Mouse (Mus musculus): ENCODE data around the gene Rftn1.

Rftn1 gene

DNA sequence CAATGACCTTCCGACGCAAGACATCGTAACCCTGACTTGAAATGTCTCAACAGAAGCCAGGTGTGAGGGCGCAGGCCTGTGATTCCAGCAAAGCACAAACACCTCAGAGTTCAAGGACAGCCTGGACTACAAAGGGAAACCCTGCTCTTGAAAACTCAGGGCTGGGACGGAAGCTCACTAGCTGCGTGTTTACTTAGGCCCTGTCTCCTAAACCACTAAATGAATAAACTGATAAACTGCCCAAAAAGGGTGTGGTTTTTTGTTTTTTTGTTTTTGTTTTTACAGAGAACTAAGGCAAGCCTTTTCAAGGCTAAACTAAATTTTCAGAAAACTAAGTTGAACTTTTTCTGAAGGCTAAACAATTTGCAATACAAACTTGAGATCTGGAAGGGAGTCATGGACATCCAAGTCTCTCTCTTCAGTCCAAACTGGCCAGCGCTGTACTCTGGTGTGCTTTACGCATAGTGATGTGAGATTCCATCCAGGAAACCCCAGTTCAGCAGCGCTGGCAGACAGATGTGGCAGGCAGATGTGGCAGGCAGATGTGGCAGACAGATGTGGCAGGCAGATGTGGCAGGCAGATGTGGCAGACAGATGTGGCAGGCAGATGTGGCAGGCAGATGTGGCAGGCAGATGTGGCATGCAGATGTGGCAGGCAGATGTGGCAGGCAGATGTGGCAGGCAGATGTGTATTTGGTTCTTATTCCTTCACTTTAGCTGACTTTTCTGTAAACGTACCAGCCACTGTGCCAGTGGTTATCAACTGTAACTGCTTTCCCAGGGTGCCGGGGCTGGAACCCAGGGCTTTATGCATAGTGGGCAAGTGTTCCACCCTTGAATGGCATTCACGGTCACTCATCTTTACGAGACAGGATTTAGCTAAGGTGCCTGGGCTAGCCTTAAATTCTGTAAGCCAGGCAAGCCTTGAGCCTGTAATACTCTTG lies 158.7 kb downstream of the Rftn1 start:
- CTCF ChIA-PET: no interaction called here

DNA sequence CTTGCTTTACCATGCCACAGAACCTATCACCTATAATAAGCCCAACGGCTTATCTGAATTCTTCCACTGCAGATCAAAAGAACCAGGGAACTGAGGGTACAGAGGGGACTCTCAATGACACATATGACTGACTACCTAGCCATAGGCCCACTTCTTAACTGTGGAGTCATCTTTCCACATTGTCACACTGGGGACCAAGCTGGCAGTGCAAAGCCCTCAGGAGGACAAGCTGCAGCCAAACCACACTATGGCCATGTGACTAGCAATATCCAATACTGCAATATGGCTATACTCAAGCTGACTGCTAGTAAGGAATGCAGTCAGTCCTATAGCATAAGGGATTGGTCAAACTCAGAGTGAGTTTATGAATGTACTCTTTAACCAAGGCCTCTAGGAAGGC lies 164.8 kb downstream of the Rftn1 start:
- CTCF ChIA-PET: no interaction called here

DNA sequence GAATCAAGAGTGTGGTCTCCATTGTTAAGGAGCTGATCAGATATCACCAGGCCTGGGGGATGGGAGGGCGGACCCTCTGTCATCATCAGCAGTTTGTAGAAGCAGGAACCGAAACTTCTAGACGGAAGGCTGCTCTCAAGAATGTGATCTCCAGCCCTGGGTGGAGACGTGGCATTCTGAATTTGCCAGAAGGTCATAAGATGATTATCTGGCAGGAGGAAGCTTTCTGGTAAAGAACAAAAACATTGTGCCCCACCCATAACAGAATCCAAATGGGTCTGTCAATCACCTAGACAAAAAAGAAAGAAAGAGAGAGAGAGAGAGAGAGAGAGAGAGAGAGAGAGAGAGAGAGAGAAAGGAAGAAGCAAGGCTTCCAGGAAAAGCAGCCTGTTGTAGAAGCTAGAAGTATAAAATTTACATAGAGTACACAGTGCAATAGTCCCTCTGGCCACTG lies 165.3 kb downstream of the Rftn1 start:
- CTCF ChIA-PET: no interaction called here

DNA sequence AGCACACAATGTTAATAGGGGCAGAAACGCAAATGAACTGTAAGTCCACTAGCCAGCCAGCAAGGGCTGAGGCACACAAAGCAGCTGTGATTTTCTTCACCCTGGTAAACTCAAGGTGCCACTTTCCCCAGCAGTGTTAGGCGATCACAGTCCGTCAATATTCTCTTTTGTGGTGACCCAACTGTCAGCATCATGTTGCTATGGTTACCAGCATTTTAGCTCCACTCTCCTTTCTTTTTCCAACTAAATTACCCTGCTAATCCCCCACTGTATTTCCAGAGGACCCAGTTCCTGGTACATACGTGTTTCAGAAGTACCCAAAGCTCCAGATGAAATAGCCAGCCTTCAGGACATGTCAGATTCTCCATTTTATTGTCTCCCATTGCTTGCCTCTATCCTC lies 169.1 kb downstream of the Rftn1 start:
- CTCF ChIA-PET: no interaction called here

DNA sequence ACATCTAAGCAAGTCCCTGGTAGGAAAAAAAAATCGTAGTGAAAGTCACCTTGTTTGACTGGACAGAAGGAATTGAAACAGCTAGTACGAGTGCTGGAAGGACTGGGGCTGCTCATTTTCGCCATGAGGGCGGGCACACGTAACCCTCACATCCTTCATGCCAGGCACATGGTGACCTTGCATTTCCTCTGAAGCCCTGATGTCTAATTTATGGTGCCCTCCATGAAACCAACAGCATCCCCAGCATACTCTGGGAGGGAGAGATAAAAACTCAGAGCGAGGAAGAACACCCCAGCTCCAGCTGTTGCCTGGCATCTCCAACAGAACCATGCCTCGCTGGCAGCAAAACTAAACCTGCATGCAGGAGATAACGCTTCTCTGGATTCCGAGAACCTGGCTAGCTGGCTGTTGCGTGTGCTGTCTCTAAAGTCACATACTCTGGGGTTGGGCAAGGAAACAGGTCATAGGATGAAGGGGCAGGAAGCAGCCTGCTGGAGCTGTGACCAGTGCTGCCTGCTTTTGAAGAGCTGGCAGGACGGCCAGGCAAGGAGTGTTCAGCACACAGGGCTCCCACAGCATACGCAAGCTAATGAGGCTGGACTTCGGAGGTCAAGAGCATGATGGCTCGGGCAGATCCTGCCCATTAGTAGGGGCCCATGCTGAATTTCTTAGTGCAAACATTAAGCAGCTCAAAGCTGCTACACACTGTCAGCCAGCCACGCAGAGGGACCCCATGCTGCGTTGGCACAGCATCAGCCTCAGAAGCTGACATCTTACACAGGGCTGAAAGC lies 170.1 kb downstream of the Rftn1 start:
- CTCF ChIA-PET: interaction anchor here (0.6 kb wide), 1 partner anchor 20 kb away, joined by 21 read pairs; no protein-coding TSS in a partner anchor

DNA sequence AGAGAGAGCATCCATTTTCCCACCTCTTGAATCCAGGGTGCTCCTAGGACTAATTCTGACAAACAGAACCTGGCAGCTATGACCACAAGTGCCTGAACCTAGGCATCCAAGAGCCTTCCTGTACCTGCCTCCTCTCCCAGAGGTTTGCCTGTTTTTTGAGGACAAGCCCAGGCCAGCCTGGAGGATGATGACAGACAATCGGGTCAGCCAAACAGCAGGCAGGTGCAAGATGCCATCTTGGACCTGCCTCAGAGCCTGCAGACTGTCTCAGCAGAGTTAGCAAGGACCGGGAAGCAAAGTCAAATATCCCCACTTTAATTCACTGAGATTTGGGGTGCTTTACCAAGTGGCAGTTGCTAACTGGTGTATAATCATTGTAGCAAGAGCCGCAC lies 170.7 kb downstream of the Rftn1 start:
- CTCF ChIA-PET: no interaction called here

DNA sequence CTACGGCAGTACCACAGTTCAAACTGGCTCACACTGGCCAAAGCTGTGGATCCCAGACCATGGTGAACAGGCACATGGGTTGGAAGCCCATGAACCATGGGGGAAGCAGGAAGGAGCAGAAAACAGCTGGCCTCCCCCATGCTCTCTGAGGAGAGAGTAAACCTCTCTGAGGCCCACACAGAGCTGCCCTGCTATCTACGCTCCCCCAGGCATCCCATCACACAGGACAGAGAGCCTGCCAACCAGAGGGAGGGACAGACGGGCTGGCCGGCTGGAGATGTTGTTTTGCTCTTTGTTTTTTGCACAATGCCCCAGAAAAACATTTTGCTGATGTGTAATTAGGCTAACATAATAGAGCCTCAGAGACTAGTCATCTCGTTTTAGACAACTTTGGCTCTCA lies 171.4 kb downstream of the Rftn1 start:
- CTCF ChIA-PET: no interaction called here

DNA sequence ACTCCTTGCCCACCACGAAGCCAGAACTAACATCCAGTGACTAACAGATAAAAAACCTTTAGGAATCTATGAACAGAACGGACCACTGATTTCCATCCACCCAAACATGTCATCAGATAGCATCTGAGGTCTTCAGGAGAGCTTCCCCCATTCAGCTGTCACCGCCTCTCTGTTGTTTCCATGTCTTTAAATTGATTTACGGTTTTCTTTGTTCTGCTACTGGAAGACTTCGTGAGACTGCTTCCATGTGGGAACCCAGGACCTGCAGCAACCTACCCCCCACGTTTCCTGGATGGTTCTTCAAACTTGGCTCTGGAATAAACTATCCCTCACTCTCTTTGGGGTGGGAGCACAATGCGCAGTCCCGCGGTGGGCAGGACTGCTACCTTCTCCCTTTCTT lies 175.8 kb downstream of the Rftn1 start:
- CTCF ChIA-PET: no interaction called here

DNA sequence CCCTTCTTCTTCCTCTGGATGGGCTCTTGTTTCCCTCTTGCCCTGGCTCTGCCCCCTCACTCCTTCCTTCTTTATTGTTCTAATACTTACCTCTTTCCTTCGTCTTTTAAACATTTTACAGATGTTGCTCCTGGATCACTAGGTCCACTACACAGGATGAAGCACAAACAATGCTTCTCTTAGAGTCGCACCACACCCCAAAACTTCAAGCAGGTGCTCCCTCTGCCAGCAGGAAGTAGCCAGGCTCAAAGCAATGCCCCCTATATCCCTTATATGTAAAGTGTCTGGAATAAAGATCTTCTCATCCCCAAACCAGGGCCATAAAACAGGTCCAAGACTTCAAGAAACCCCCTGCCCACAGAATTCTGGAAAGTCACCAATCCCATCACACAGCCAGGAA lies 176.6 kb downstream of the Rftn1 start:
- CTCF ChIA-PET: no interaction called here

DNA sequence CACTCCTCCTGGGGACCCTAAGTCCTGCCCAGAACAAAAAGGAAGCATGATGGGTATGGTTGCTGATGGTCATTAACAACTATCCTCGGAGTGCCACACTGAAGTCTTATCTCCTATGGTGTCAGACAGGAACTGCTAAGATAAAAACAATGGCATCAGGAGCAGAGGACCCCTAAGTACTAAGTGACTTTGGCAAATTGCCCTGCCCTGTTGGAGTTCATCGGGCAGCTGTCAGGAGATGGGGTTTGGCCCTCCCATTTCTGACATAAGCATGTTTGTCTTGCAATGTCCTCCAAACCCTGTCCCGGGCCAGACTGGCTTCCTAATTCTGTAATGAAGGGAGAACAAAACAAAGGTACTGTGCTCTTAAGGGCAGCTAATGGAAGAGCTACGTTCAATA lies 180.4 kb downstream of the Rftn1 start:
- CTCF ChIA-PET: interaction anchor here (0.5 to 0.6 kb wide), 2 partner anchors 41 to 237 kb away, joined by 3 read pairs; no protein-coding TSS in a partner anchor

DNA sequence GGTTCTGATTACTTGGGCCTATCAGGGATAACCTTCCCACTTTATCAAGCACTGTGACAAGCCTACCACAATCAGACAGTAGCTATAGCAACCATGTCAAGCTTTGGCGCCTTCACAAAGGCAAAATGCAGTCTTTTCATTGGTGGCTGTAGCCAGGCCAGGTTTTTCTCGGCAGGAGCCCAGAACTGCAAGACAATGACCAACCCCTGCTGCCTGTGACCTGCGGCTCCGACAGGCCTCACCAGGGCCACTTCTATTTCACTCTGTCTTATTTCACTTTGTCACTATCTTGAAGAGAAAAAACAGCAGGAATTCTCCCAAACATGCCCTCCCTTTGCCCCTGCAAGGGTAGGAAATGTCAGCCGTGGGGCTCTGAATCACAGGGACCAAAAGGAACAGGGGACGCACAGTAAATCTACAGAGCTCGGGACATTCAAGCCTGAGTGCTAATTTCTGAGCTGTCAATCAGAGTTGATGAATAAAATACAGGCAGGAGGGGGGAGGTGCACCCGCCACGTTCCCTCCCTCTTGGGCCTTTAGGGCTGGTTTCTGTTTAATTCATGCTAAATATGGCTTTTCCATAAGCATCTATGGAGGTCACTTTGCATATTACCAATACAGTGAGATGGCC lies 183.6 kb downstream of the Rftn1 start:
- CTCF ChIA-PET: no interaction called here

DNA sequence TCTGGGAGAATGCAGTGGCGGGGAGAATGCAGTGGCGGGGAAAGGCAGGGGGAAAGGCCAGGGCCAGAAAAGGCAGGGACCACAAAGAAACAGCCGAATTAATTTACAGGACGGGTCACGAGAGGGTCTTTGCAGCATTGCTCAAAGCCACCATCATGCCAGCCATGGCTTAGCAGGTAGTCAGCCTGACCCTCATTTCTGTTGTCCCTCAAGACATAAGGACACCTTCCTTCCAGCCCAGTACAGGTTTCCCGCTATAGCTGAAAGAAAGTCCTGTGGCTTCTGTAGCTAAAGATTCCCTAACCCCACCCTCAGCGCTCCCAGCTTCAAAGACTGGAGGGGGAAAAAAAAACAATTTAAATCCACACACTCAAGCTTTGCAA lies 184.1 kb downstream of the Rftn1 start:
- CTCF ChIA-PET: no interaction called here

DNA sequence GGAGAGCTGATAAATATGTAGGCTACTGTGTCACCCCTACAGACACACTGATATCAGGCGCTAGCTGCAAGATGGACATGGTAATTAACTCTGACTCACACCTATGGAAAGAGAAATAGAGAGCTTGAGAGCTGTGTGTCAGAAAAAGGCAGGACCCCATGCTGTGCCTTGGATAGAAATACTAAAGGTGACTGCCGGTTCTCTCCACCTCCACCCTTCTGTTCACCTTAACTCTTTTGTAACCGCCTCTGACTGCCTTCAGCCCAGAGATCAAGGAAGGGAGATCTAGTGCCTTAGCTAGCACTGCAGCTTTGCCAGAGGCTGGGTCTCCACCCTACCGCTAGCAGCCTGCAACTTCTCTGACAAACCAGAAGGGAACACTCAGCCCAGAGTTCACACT lies 187.3 kb downstream of the Rftn1 start:
- CTCF ChIA-PET: no interaction called here

DNA sequence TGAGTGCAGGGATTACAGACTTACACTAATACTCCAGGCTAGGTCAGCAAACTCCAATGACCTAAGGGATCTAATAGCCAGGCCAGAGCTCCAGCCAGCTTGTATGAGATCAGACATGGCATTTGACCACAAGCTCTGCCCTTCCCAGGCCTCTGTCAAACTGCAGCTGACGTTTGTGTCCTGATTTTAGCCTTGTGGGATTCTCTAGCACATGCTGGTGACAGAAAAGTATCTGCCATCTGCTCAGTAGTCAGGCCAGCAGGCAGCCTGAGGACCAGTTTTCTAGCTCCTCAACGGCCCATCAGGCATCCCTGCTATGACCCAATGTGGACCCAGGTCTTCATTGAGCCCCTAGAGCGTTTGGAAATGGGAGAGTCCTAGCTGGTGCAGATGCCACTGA lies 188.3 kb downstream of the Rftn1 start:
- CTCF ChIA-PET: no interaction called here

DNA sequence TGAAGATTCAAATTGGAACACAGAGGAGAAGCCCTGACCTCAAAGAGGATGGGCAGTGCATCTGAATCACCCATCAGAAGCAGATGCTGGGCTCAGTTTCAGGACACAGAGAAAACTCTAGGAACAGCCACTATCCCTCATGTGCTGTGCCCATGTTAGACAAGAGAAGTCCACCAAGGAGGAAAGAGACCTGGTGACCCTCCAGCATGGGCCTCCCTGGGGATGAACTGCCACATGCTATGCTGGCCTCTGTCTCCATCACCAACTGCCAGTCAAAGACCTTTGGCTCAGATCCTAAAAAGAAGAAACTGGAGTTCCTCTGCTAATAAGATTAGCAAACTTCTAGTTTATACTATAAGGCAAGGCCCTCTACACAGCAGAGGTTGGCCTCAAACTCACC lies 188.7 kb downstream of the Rftn1 start:
- CTCF ChIA-PET: no interaction called here

DNA sequence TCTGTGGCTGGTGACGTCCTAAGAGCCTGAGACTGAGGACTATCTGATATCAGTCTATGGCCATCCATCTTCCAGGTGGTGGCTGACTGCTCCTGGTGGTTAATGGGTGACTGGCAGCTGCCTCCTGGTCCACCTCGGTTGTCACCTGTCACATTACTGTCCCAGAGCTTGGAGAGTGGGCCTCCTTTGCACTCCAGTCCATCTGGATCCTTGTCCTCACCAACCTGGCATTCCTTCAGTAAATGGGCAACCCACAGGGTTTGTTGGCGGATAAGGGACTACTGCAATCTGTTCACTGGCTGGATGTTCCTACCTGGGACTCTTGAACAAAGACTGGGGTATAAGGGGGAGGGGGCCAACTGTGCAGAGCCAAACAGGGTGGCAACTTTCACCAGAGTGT lies 189.9 kb downstream of the Rftn1 start:
- CTCF ChIA-PET: interaction anchor here (0.5 to 0.7 kb wide), 2 partner anchors 20 to 1178 kb away, joined by 5 to 21 read pairs; no protein-coding TSS in a partner anchor

DNA sequence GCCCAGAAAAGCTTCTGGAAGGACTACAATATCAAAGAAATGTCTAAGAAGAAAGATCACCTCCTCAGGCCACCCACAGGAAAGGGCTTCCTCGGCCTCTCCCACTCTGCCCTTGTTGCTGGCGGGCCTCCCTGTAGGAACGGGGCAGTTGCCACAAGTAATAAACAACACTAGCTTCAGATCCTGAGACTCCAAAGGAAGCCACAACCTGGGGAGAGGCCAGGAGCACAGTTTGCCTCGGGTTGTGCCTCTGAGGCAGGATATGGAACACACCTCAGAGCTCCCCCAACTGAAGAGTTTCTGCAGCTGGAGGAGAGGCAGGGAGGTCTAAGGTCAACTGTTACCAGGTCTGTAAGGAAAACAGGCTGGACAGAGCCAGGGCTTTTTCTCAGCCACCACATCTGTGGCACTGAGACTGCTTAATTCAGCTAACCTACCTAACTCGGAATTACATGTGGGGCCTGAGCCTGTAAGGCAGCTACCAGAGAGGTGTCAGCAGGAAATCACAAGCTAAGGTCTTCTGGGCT lies 193.8 kb downstream of the Rftn1 start:
- CTCF ChIA-PET: no interaction called here

DNA sequence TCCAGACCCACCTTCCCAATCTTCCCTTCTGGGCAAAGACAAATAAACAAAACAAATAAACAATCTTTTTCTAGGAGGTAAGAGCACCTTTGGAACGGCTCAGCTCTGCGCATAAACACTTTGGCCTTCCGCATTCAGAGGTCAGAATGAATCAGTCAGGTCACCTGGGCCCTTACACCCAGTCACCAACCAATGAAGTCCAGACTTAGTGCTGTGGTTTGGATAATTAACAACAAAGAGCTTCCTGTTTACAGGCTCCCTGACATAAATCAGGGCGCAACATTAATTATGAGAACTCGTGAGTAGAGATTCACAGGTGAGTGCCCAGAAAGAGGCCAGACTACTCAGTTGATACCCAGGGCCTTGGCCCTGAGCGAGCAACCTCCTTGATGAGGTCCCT lies 194.4 kb downstream of the Rftn1 start:
- CTCF ChIA-PET: no interaction called here

DNA sequence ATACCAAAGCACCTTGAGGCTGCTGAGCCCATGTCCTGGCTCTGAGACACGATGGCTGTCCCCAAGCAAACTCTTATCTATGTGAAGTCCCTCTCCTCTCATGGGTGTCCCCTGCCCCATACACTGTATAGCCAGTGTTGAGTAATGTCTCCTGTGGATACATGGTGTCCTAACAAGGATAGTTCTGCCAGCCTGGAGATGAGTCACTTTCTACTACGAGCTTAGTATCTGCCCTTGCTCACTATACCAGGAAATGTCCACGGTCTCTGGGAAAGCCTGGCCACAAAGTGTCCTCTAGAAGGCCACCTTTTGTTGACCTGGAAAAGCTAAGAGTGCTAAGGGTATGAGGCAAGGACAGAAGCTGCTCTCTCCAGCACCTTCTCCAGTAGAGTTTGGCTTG lies 195.2 kb downstream of the Rftn1 start:
- CTCF ChIA-PET: interaction anchor here (0.5 kb wide), 1 partner anchor 10 kb away, joined by 4 read pairs; no protein-coding TSS in a partner anchor

DNA sequence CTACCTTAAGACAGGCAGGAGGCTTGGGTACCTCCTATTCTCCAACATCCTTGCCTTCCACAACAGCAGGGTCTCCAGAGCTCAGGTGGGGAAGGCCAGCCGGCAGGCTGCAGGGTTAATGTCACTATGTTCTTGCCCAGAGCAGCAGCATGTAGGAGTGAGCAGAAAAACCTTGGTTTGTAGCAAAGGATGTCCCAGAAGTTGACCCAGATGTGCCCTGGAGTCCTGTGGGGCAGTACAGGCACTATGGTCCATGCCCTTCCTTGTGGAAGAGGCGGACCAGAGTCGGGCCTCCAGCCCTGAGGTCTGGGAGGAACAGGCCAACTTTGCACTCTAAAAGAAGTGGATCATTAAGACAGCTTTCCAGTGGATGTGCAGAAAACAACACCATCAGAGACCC lies 196.8 kb downstream of the Rftn1 start:
- CTCF ChIA-PET: no interaction called here

DNA sequence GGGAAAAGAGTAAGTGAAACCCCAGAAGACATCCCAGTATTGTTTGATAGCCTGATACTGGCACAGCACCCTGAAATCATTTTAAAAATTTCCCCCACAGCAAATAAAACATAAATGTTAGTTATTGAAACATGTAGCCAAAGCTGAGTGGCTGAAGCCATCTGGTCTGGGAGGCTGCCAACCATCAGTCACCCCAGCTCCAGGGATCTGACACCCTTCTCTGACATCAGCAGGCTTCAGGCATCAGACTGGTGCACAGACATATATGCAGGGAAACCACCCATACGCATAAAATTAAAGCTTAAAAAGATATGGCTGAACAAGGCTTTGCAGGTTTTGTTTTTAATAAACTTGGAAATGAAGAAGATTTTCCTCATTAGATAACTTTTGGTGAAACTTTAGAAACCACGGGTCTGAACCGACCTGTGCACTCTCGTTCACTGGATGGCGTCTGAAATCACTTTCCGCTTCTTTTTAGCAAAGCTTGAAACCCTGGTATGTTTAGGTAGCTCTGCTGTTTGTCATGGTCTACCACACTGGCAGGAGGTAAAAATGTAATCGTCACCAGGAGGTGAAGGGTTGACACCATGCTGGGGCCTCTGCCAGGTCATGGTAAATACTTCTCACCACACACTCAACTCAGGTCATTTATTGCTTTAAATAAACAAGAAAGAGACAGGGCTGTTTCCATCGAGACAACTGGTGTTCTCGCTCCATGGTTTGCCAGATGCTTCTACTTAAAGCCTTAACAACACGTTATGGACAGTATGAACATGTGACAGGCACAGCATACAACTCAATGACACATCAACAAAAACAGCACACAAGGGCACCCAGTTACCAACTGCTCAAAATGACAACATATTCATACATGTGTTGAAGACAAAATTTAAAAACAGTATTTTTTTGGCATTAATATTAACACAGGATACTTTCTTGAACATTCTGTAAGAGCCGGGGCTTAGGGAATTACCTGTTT lies 197.6 kb downstream of the Rftn1 start:
- CTCF ChIA-PET: interaction anchor here (0.5 kb wide), 1 partner anchor 884 kb away, joined by 4 read pairs; no protein-coding TSS in a partner anchor
